Mouse (Mus musculus) olfactory bulb, adult 2 months (tissue): Measurements from ENCODE around the gene Kirrel3. TPM values are rescaled to one million over a fixed set of nuclear protein-coding genes. Genes with fewer than 3 reads are reported as not detected.
A peak's percentile ranks its signal among the peaks of the same experiment; 100 is the strongest.

ENCODE experiments used
- H3K27ac ChIP-seq: fragments of 200-500 bp; 2 replicates; pipeline ENCODE4 v1.5.1; 2012; ENCODE audit warnings: low read depth, low read length; ENCODE audit not compliant: insufficient read depth
- H3K4me1 ChIP-seq: fragments of 200-500 bp; 2 replicates; pipeline ENCODE4 v1.6.1; 2012; ENCODE audit warnings: low read length; ENCODE audit not compliant: control insufficient read depth, insufficient read depth
- H3K4me3 ChIP-seq: fragments of 200-500 bp; 2 replicates; pipeline ENCODE4 v1.5.1; 2012; ENCODE audit warnings: mild to moderate bottlenecking, low read depth, low read length, moderate library complexity; ENCODE audit not compliant: insufficient read depth
- CTCF ChIP-seq: fragments of 200-500 bp; IDR thresholded peaks from 2 replicates; pipeline ENCODE4 v1.5.1; 2012; ENCODE audit warnings: low read depth, mild to moderate bottlenecking, low read length, moderate library complexity; ENCODE audit not compliant: insufficient read depth
- POLR2A ChIP-seq: fragments of 200-500 bp; IDR thresholded peaks from 2 replicates; pipeline ENCODE4 v1.6.1; 2012; ENCODE audit warnings: mild to moderate bottlenecking, low read depth, low read length, moderate library complexity; ENCODE audit not compliant: insufficient read depth
- WGBS: fragments of 180-500 bp; shearing (Covaris S2); methylation state at CpG from one replicate; pipeline ENCODE4 v1.1.7; 2018; 5-methylcytosine and 5-hydroxymethylcytosine counted together
- polyA plus RNA-seq: library from polyadenylated mRNA; stranded (reverse); fragments of >200 nt; gene quantifications from 2 replicates; pipeline ENCODE4 v1.2.4, GENCODE M21; 2012; ENCODE audit warnings: low replicate concordance; ENCODE audit not compliant: missing spikeins, insufficient read depth, insufficient read length

Gene Kirrel3
- polyA plus RNA-seq, 1 experiment, result not detected

- TF ChIP-seq POLR2A, result no peak
- no peak for TF ChIP-seq CTCF
- Histone ChIP-seq H3K27ac (no peak overlapping the region), H3K4me3 (no peak overlapping the region), H3K4me1 (peaks cover 27% of the 10 kb centered on the region)
- WGBS, result 44% methylated on average over 25 of the region's 25 CpGs
Measured at GRCm38 (mm10) chr9:35024591-35025496, 539.1 kb downstream of the Kirrel3 start.

DNA sequence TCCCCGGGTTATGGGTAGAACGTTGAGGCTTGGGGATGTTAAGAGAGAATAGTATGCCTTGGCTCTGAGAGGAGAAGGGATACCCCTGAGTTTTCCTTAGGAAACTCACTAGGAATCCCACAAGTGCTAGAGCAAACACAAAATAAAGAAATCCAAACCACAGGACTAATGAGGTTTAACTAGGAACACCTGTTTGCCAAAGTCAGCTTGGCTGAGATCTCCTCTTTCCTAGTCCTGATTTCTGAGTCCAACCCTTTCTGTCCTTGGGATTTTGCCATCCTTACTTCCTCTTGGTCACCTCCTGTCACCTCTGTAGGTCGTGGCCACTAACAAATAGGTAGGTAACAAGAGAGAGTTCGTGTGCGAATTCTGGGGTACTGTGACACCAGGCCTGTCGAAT, 540.6 kb downstream of the Kirrel3 start:
- no peak for TF ChIP-seq POLR2A
- 85% methylated on average over 6 of the region's 6 CpGs for WGBS
- Histone ChIP-seq H3K4me1 (peaks cover 25% of the 10 kb centered on the region), H3K4me3 (no peak overlapping the region), H3K27ac (0 out of 2 replicates have a peak overlapping the region, but pooled peaks have one; percentile 15)

- TF ChIP-seq CTCF, result no peak
- Histone ChIP-seq H3K4me3 (no peak overlapping the region), H3K4me1 (peaks cover 25% of the 10 kb centered on the region), H3K27ac (0 out of 2 replicates have a peak overlapping the region, but pooled peaks have one; percentile 20)
- WGBS, result 49% methylated on average over 6 of the region's 6 CpGs
Measured at GRCm38 (mm10) chr9:35026897-35027311, 541.2 kb downstream of the Kirrel3 start.

GRCm38 (mm10) chr9:35027382-35027997, 541.8 kb downstream of the Kirrel3 start:
- H3K4me3 ChIP-seq, result no peak overlapping the region
- peaks cover 25% of the 10 kb centered on the region for H3K4me1 ChIP-seq
- H3K27ac ChIP-seq, result no peak overlapping the region
- TF ChIP-seq CTCF (no peak), POLR2A (no peak)
- 75% methylated on average over 6 of the region's 6 CpGs for WGBS

- TF ChIP-seq CTCF (no peak), POLR2A (no peak)
- 72% methylated on average over 5 of the region's 5 CpGs for WGBS
- H3K27ac ChIP-seq, result no peak overlapping the region
- H3K4me3 ChIP-seq, result no peak overlapping the region
- peaks cover 15% of the 10 kb centered on the region for H3K4me1 ChIP-seq
Measured at GRCm38 (mm10) chr9:35030823-35031222, 545.1 kb downstream of the Kirrel3 start.

GRCm38 (mm10) chr9:35032457-35032856, 546.8 kb downstream of the Kirrel3 start:
- TF ChIP-seq CTCF (no peak), POLR2A (no peak)
- no peak overlapping the region for H3K4me3 ChIP-seq
- H3K27ac ChIP-seq, result no peak overlapping the region
- H3K4me1 ChIP-seq, result peaks cover 9% of the 10 kb centered on the region
- WGBS, result 62% methylated on average over 6 of the region's 6 CpGs

DNA sequence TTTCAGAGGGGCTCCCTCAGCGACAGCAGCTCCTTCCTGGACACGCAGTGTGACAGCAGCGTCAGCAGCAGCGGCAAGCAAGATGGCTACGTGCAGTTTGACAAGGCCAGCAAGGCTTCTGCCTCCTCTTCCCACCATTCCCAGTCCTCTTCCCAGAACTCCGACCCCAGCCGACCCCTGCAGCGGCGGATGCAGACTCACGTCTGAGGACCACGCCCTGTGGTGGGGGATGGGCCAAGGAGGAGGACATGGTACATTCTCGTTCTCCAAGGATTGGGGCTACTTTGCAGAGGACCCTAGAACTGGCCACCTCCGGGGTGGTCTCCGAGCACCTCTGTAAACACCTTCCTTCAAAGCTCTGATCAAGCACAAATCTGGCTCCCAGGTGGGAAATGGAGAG, 549.4 kb downstream of the Kirrel3 start:
- no peaks in the 10 kb centered on the region for H3K4me1 ChIP-seq
- no peak overlapping the region for H3K4me3 ChIP-seq
- no peak overlapping the region for H3K27ac ChIP-seq
- 72% methylated on average over 14 of the region's 14 CpGs for WGBS
- no peak for TF ChIP-seq CTCF
- no peak for TF ChIP-seq POLR2A

- TF ChIP-seq CTCF (no peak), POLR2A (no peak)
- Histone ChIP-seq H3K27ac (no peak overlapping the region), H3K4me1 (peaks cover 2% of the 10 kb centered on the region; the same call in 1 of the 2 replicates), H3K4me3 (no peak overlapping the region)
- 48% methylated on average over 7 of the region's 7 CpGs for WGBS
Measured at GRCm38 (mm10) chr9:35038922-35039586, 553.4 kb downstream of the Kirrel3 start.

GRCm38 (mm10) chr9:35039846-35040245, 554.2 kb downstream of the Kirrel3 start:
- TF ChIP-seq POLR2A, result no peak
- no peak for TF ChIP-seq CTCF
- 80% methylated on average over 5 of the region's 5 CpGs for WGBS
- Histone ChIP-seq H3K27ac (no peak overlapping the region), H3K4me3 (no peak overlapping the region), H3K4me1 (peaks cover 7% of the 10 kb centered on the region; the same call in 1 of the 2 replicates)
